Mouse (Mus musculus): ENCODE data around the gene Gna14.

The Gna14 gene

DNA sequence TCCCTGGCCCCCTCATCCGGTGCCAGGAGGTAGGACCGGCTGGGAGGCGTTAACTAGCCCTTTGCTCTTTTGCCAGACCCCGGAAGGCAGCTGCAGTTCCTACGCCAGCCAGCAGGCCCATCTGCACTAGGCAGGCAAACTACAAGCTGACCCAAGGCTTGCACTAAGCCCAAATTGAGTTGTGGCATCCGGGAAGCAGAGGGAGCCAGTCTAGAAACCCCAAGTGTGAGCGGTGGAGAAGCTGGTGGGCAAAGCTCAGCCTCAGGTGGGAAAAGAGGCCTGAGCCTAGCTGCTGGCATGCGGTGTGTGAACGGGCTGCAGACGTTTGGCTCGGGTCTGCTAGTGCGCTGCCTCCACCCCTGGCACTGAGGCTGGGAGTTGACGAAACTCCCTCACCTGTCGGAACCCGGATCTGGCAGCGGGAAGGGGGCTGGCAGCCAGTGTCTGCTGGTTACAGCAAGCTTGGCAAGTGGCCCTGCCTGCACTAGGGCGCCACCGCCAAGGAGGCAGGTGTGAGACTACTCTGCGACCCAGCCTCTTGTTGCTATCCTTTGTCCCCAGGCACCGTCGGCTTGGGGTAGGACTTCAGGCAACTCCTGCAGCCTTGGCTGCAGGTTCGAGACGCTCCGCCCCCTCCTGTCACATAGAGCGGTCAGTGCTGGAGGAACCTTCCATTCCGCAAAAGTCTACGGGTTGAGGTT is at the start of gene Gna14:
Gna14 (plus strand) TSS at position 232 of the 701 bp plus-strand sequence.
- DNase-seq = peak; percentile 76

DNA sequence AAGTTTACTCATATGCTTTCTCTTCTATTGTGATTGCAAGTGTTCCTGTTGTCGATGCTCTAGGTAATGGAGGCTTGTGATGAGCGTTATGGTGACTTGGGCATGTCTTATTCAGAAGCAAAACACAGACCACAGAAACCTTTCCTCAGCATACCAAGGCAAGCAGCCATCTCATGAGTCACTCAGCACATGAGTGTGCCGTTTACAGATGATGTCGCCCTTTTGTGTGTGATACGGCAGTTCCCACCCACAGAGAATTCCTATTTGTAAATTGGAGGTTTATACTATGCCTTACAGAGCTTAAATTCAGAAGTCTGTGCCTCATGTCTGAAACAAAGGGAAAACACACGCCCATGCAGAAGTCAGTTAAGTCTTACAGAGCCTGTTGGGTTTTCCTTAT is 49.0 kb upstream of the Gna14 start:
- DNase-seq = peak; percentile 9

DNA sequence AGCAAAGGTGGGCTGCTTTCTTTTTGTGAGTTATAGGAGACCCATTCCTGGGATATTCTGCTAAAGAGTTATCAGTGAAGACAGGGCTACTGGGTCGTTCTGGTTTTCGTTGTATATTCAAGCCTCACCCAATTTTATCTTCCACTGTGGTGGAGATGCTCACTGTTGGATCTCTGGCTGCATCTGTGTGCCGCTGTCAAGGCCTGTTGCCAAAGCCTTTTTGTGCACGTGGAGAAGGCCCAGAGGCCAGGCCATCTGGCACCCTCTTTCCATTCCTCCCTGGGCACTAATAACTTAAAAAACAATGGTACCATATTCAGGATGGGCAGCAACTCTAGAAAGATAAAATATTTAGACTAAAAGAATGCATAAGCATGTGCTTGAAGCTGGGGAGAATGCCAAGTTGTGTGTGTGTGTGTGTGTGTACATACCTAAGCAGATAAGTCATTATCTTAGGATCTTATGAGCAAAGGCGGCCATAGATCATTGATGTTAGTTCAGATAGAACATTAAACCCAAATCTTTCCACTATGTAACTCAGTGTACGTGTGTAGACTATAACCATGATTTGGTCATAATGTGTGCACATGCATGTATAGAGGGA is 45.3 kb upstream of the Gna14 start:
- DNase-seq = no peak

DNA sequence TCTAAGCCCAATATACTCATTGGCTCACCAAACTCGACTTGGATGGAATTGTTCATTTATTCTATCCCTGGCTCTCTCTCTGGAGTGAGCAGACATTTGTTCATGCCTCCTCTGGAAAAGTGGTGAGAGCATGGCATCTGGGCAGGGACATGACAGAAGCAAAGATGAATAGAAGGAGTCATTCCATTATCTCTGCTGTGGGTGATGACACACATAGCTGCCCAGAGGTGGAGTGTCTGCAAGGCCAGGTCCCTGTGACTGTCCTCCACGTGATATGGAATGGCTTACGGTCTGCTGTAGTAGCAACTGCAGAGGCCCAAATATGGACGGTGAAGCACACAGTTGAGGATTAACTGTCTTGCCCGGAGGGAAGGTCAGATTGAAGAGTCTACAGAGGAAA is 41.2 kb upstream of the Gna14 start:
- no peak for DNase-seq

DNA sequence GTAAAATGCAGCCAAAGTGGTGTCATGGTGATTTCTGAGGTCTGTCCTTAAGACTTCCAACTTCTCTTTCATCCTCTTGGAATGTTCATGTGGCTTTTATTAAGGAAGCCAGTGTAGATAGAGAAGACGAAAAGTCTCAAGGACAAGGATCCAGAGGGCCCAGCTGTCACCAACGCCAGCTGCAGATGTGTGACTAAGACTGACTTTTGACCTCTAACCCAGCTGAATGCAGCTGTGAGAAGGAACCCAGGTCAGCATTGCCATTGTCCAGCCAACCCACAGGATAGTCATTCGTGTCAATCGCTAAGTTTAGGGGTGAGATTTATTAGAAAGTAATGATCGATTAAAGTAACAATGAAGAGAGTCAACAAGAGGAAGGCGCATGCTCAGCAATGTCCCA is 32.5 kb upstream of the Gna14 start:
- peak; percentile 17 for DNase-seq

DNA sequence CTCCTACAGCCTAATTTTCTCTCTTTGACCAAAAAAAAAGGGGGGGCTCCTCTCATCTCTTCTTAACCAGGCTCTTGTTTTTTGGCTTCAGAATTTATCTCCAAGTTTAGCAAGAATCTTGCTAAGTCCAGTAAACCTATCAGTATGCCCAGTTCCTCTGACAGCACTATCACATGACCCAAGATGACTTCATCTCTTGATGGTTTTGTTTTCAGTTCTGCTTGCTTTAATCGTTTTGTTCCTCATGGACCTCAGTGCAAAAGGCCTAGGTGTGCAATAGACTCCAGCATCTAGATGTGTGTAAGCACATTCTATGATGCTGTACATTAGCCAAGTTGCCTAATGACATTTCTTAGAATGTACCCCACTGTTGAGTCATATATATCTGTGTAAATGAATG is 27.8 kb upstream of the Gna14 start:
- DNase-seq = no peak

DNA sequence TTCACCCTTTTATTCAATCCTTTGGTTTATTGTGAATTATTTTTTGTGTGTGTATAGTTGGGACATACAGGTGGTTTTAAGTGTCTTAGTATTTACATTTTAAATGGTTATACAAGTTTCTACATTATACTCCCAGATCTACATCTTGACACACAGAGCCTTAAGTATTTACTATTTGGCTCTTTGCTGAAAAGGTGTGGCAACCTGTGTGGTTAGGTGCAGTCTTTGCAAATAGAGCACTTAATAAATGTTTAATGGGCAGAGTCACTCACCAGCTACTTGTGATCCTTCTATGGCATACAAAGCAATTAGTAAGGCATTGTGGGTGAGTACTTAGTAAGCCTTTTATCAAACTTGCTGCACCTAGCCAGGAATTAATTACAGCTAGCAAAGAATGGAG is 24.3 kb upstream of the Gna14 start:
- no peak for DNase-seq

DNA sequence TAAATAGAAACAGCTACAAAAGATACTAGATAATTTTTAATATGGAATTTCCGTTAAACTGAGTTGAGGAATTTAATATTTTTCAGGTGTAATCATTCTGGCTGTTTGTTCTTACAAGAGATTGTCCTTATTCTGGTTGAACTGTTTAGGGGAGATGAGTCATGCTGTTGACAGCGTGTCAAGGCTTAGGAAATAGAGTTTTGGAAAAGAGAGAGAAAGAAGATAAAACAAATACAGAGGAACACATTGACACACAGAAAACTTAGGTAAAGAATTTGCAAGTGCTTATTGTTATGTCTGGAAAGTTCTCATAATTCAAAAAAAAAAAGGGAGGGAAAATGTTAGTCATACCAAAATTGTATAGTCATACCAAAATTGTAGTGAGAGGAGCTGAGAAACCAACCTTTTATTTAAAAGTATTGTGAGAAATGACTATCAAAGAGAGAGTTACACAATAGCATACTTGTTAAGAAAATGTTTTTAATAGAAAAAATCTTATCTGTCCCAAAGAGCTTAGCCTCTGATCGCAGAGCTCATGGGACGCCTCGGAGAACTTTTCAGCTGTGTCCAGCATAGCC is 17.4 kb upstream of the Gna14 start:
- no peak for DNase-seq

DNA sequence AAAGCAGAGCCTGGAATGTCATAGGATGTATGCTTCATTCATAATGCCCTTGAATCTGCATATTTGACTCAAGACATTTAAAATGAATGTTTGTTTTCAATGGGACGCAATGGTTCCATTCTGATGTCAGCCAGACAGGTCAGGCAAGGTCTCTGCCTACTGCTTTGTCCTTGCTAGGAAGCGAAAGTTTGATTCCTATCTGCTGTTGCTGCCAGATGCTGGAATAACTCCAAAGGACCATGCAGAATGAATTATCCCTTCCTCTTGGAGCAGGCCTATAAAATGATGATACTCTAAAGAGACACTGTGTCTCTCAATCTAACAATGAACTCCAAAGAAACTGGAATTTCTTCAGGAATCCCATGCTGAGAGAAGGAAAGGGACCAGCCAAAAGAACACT is 10.0 kb upstream of the Gna14 start:
- peak; percentile 28 for DNase-seq

DNA sequence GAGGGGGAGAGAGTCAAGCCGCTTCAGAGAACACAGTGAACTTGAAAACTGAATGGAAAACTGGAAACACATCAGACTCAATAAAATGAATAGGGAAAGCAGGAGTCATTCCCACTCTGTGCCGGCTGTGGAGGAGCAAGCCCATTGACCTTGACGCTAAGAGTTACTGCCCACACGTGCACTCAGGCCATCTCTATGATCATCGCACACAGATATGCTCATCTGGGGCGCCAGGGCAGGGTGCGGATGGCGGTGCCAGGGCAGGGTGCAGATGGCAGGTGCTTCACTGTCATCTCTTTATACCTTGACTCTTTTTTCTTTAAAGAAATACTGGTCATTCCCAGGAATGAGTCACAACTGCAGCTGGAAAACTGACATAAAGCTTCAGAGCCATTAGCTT is 4.2 kb upstream of the Gna14 start:
- no peak for DNase-seq

DNA sequence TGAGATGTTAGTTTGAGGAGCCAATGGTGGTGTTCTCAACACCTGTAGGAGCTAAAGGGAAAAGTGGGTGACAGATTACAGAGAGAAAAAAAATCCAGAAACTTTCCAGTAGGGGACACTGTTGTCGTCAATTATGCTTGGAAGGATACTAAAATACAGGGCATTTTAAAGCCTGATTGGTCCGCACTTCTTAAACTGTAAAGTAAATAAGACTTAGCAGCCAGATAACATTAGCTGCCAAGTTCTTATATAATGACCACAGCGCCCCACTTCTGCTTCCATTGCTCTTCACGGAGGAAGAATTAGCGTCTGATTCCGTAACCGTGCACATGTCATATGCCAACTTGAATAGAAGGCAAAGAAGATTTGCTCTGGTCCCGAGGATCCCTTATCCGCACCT is 683 bp upstream of the Gna14 start:
- peak; percentile 30 for DNase-seq

DNA sequence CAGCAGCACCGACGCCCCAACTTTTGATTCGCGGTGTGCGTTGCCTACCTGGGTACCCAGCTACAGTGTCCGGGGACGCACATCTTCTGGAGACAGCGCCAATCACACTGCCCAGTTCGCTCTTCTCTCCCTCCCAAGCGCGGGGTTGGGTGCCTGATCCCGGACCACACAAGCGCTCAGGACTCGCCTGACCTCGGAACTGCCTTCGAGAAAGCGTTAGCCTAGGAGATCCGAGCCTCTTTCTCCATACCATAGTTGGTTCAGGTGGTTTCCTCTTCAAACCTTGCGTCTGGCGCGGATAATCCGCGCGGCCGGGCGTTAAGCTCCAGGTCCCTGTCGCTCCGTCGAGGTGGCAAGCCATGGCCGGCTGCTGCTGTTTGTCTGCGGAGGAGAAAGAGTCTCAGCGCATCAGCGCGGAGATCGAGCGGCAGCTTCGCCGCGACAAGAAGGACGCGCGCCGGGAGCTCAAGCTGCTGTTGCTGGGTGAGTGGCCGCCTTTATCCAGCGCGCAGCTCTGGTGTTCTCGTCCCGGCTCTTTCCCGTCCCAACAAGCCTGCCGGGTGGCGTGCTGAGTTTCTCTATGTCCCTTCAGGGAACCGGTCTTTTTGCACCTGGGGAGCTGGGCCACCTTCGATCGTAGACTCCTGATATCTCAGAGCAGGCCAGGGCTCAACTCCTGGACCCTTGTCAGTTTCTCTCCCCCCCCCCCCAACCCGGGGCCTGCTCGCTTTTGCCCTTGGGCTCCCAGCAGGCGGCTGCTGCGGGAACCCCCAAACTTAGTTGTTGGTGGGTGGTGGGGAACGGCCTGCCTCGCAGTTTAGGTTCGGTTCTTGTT is 990 bp downstream of the Gna14 start:
- peak; percentile 35 for DNase-seq

DNA sequence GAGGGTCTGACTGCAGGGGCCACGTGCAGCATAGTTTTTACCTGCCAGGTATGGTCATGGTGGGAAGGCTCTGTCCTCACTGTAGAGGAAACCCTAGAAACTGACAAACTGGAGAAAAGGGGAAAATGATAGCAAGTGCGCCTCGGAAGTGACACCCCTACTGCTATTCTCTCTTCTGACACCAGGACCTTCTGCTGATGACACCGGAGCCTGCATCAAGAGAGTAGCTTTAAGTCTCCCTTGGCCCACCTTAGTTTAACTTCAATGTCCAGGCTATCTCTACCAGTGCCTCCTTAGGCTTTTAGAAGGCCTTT is 1.6 kb downstream of the Gna14 start:
- no peak for DNase-seq

DNA sequence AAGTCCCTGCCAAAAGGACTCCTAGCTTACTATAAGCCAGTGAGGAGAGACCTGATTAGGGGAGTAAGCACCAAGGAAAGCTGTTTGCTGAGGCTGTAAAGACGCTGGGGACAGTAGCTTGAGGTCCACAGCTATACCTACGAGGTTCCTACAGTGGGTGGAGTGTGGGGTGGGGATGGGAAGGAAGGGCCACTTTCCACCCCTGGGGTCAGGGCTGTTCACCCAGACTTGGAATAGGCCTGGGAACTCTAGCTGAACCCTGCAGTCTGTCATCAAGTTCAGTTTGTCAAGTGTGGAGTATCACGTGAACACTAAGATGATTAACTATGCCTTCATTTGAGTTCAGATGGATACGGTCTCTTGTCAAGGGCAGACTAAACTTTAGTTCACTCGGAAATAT is 2.3 kb downstream of the Gna14 start:
- DNase-seq = no peak

DNA sequence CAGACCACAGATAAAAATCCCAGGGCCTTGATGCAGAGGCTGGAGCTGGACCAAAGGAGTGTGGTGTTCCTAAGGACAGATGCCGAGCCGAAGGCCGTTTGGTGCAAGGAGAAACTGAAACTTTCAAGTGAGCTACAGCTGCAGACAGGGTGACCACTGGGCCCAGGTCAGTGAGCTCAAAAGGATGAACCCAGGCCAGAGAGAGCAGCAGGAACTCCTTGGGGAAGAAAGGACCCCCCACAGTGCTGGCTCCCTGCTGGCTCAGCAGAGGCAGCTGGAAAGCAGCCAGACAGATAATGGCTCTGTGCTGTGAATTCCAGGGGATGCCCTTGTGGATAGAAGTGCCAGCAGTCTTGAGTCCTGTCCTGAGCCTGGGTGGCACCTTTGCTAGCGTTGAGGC is 3.7 kb downstream of the Gna14 start:
- DNase-seq = peak; percentile 28

DNA sequence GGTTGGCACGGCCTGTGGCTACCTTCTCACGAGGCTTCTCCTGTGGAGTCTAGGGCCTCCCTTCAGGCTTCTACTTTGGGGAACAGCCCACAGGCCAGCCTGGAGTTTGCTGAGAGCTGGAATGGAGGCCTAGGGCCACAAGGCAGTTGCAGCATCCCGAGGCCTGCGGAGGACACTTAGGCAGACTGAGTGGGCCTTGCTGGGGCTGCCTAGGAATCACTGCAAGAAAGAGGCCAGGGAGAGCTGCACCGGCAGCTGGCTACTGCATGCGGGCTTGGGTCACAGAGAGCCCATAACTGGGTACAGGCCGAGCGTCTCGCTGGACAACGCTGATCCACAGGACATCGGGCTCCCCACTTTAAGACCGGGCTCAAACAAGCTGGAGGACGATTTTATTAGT is 4.3 kb downstream of the Gna14 start:
- no peak for DNase-seq

DNA sequence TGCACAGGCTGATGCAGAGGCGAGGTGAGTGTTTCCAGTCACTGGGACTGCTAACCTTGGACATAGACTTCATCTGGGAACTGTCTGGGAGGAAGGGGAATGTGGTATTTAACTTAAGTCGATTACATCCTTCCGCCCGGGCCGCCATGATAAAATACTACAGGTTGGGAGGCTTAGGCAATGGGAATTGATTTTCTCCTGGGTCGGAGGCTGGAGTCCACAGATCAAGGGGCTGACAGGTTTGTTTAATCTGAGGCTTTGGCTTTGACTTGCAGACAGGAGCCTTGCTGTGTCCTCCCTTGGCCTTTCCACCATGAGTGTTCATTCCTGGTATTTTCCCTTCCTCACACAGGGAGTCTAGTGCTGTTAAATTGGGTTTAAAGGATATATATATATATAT is 5.8 kb downstream of the Gna14 start:
- no peak for DNase-seq

DNA sequence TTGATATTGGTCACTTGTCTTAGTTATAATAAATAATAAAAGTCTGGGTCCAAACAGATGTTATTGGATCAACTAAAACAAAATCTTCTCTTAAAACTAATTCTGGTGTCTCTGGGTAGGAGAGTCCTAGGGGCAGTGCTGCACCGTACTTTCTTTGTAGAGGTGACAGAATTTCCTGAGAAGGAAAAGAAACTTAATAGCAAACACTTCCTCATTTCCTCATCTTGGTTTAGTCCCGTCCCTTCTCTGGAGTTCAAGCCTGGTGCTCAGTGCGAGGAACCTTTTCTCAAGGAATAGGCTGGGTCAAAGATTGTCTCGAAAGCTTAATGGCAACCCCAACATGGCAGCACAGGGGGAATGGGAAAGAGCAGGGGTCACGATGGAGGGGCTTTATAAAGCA is 7.8 kb downstream of the Gna14 start:
- DNase-seq = no peak

DNA sequence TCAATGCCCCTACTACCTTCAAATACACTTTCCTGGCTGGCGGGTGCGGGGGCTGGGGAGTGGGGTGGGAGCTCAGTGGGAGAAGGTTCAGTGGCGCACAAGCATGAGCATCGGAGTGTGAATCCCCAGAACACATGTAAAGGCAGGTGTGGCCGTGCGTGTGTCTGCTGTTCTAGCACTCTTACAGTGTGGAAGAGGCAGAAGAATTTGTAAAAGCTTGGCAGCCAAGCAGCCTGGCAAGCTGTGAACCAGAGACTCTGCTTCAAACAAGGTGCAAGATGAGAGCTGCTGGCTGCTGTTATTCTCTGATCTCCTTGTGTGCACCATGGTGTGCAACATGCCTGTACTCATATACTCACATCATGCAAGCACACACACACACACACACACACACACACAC is 11.1 kb downstream of the Gna14 start:
- no peak for DNase-seq

DNA sequence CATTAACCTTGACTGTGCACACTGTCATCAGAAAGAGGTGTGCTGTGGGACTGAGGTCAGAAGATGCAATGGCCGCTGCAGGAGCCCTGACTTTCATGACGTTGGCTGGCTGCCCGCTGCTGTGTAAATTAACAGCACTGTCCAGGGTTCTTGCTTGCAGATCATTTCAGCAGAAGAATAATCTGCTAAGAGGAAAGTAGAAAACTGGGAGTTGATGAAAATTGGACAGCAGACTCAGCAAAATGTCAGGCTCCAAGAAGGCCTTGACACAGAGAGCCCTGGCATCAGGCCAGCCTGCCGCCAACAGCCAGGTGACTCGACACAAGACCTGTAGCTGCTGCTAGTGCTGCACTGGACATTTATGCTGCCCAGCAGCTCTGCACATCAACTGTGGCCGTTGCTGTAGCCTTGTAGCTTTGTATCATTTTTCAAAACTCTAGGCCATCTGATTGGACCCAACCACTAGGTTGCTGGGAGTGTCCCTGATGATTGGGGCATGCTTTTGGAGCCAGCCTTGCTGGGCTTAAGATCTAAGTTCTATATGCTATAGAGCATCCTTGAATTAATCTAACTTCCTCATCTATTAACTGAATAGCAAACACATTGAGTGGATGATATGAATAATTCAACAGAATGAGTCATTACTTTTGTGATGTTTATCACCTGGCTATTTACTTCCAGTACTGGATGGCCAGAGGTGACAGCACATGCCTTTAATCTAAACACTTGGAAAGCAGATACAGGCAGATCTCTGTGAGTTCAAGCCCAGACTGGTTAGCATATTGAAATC is 12.5 kb downstream of the Gna14 start:
- DNase-seq = no peak

DNA sequence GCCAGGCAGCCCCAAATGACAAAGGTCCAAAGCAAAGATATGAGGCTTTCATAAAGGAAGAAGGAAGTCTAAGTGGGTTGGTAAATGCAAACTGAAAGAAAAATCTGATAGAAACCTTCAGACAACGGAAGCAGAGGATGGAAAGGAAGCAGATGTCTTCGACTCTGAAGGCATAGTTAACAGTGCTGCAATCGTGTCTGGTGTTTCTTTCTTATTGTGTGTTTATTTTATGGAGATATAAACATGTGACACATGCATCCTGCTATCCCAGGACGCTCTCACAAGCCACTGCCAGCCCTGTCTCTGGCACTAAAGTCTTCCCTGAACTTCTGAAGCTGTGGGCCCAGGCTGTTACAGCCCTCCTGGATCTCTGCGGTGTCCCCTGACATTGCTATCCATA is 13.2 kb downstream of the Gna14 start:
- peak; percentile 19 for DNase-seq

DNA sequence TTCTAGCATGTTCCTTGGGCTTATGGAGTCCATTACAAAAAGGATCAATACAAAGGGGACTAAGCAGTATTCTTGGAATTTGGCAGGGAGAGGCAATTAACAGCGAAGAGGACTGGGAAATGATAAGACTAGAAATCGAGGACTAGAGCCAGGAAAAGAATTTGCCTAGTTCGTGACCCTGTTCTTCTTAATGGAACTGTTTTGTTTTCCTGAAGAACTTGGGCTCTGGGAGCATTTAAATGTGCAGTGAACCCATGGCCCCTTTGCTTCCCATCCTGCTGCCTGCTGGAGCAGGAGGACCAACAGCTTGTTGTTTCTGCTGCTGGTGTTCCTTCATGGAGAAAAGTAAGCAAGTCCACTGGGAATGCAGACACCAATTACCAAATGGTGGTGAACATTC is 15.3 kb downstream of the Gna14 start:
- DNase-seq = no peak

DNA sequence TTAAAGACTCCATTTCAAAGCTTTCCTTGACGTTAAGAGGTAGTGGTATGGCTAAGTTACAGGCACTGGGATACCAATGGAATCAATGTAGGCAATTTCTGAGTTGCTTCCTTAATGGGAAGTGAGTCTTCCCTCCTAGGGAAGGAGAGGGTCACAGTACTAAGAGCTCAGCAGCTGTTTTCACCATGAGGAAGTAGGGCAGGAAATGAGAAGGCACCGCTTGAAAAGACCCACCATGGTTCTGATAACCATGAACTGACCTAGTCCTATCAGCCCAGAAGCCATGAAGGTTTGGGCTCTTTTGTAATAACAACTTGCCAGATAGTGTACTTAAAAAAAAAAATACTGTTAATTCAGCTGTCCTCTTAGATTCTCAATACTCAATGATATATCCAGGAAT is 20.6 kb downstream of the Gna14 start:
- DNase-seq = no peak
